14 mouse cellular contexts compared by ENCODE assay signal in genomic region chr13:49544279-49544678, GRCm38 (mm10). TPM values are rescaled to one million over a fixed set of nuclear protein-coding genes. Genes with fewer than 3 reads are reported as not detected.
DNase-seq lines count a peak whose midpoint lies in the region; ATAC-seq lines count a peak whose summit lies in the region.
"Had no signal": no experiment of that assay in that cellular context is flagged by ENCODE, and none has a peak within 500 bp of the region (broad histone marks: within the 10 kb centered on the region; RNA-seq: fewer than 3 reads in every experiment).

Gene Aspn (plus strand): TSS chr13:49544443.

- 44% methylated on average over 3 of the region's 3 CpGs for WGBS in embryonic facial prominence, embryonic 12.5 days
- 81% methylated on average over 3 of the region's 3 CpGs for WGBS in embryonic facial prominence, embryonic 10.5 days
- 45% methylated on average over 3 of the region's 3 CpGs for WGBS in intestine, embryonic 14.5 days
- 89% methylated on average over 3 of the region's 3 CpGs for WGBS in midbrain, embryonic 14.5 days

- H3K4me3 ChIP-seq in embryonic facial prominence, embryonic 12.5 days = no peak within 1 kb of the TSS
- no peak within 1 kb of the TSS for H3K4me3 ChIP-seq in embryonic facial prominence, embryonic 10.5 days
- H3K4me3 ChIP-seq in intestine, embryonic 14.5 days (ENCODE audit: low read depth, low read length) = no peak within 1 kb of the TSS
- H3K4me3 ChIP-seq in midbrain, embryonic 14.5 days (replicated peaks; ENCODE audit: low read depth, low read length) = no peak within 1 kb of the TSS
- H3K4me3 ChIP-seq: forebrain, embryonic 10.5 days had no signal

- H3K4me2 ChIP-seq in embryonic facial prominence, embryonic 12.5 days (replicated peaks) = no peak within 1 kb of the TSS
- peak within 1 kb of the TSS; percentile 21 for H3K4me2 ChIP-seq in intestine, embryonic 14.5 days (ENCODE audit: low read length)
- no peak within 1 kb of the TSS for H3K4me2 ChIP-seq in midbrain, embryonic 14.5 days (ENCODE audit: low read length)

- no peaks in the 10 kb centered on the region for H3K9me3 ChIP-seq in embryonic facial prominence, embryonic 12.5 days
- H3K9me3 ChIP-seq in embryonic facial prominence, embryonic 10.5 days = no peaks in the 10 kb centered on the region
- H3K9me3 ChIP-seq in intestine, embryonic 14.5 days (ENCODE audit: control insufficient read depth, low read length) = no peaks in the 10 kb centered on the region
- H3K9me3 ChIP-seq in midbrain, embryonic 14.5 days (ENCODE audit: control insufficient read depth, low read length) = no peaks in the 10 kb centered on the region
- H3K9me3 ChIP-seq: forebrain, embryonic 10.5 days had no signal

- H3K27me3 ChIP-seq in embryonic facial prominence, embryonic 12.5 days = no peaks in the 10 kb centered on the region
- H3K27me3 ChIP-seq in embryonic facial prominence, embryonic 10.5 days (replicated peaks; ENCODE audit: low read depth, poor library complexity, severe bottlenecking) = no peaks in the 10 kb centered on the region
- H3K27me3 ChIP-seq in intestine, embryonic 14.5 days (replicated peaks; ENCODE audit: control insufficient read depth, insufficient read depth, low read length) = no peaks in the 10 kb centered on the region
- no peaks in the 10 kb centered on the region for H3K27me3 ChIP-seq in midbrain, embryonic 14.5 days (ENCODE audit: control insufficient read depth, insufficient read depth, low read length)

- intact Hi-C loops in gastrocnemius, postnatal 36 days (cut with DNase I) = no loop called here

- peak within 1 kb of the TSS; percentile 77 for H3K27ac ChIP-seq in embryonic facial prominence, embryonic 12.5 days
- no peak within 1 kb of the TSS for H3K27ac ChIP-seq in embryonic facial prominence, embryonic 10.5 days (replicated peaks)
- H3K27ac ChIP-seq in intestine, embryonic 14.5 days (ENCODE audit: low read depth) = peak within 1 kb of the TSS; percentile 87; the same call in 1 of the 2 replicates
- H3K27ac ChIP-seq in midbrain, embryonic 14.5 days (replicated peaks; ENCODE audit: low read depth, low read length) = no peak within 1 kb of the TSS
- H3K27ac ChIP-seq: forebrain, embryonic 10.5 days had no signal

- no peak for ATAC-seq in embryonic facial prominence, embryonic 12.5 days (ENCODE audit: insufficient number of reproducible peaks, insufficient read depth, low FRiP score, low TSS enrichment)
- ATAC-seq in intestine, embryonic 14.5 days (replicated peaks; ENCODE audit: low FRiP score, low TSS enrichment, low read depth) = no peak
- no peak for ATAC-seq in midbrain, embryonic 14.5 days (ENCODE audit: low FRiP score, low TSS enrichment)
- ATAC-seq: liver, postnatal 0 days had no signal

- no peak for DNase-seq in embryonic facial prominence, embryonic 10.5 days (ENCODE audit: low spot score)
- DNase-seq in 3T3-L1 (ENCODE audit: low read depth, low spot score) = peak; percentile 84
- DNase-seq in gastrocnemius, postnatal 36 days = no peak
- DNase-seq in intestine, embryonic 14.5 days (ENCODE audit: low spot score) = no peak
- no peak for DNase-seq in midbrain, embryonic 14.5 days
- DNase-seq in Muller cell, postnatal 12 days (ENCODE audit: inconsistent ontology term) = no peak
- no peak for DNase-seq in right cerebral cortex, postnatal 25 days
- DNase-seq: B cell, adult 2 months; cerebellum, postnatal 25 days; kidney, adult 2 months; liver, postnatal 0 days had no signal

- H3K4me1 ChIP-seq in embryonic facial prominence, embryonic 12.5 days = 0 out of 2 replicates have a peak, but pooled peaks cover 4% of the 10 kb centered on the region
- peaks cover 5% of the 10 kb centered on the region; the same call in 1 of the 2 replicates for H3K4me1 ChIP-seq in embryonic facial prominence, embryonic 10.5 days
- H3K4me1 ChIP-seq in intestine, embryonic 14.5 days (replicated peaks; ENCODE audit: control insufficient read depth, insufficient read depth, low read length) = peaks cover 5% of the 10 kb centered on the region; the same call in 1 of the 2 replicates
- no peaks in the 10 kb centered on the region for H3K4me1 ChIP-seq in midbrain, embryonic 14.5 days (ENCODE audit: control insufficient read depth, insufficient read depth, low read length)
- H3K4me1 ChIP-seq: forebrain, embryonic 10.5 days had no signal

- H3K9ac ChIP-seq in embryonic facial prominence, embryonic 12.5 days = no peak within 1 kb of the TSS
- no peak within 1 kb of the TSS for H3K9ac ChIP-seq in intestine, embryonic 14.5 days (ENCODE audit: low read length)
- no peak within 1 kb of the TSS for H3K9ac ChIP-seq in midbrain, embryonic 14.5 days (replicated peaks; ENCODE audit: low read length)
- H3K9ac ChIP-seq: liver, postnatal 0 days had no signal

- no peaks in the 10 kb centered on the region for H3K36me3 ChIP-seq in embryonic facial prominence, embryonic 12.5 days
- H3K36me3 ChIP-seq in embryonic facial prominence, embryonic 10.5 days (replicated peaks) = no peaks in the 10 kb centered on the region
- no peaks in the 10 kb centered on the region for H3K36me3 ChIP-seq in intestine, embryonic 14.5 days (ENCODE audit: control insufficient read depth, insufficient read depth, low read length)
- H3K36me3 ChIP-seq in midbrain, embryonic 14.5 days (ENCODE audit: control insufficient read depth, insufficient read depth, low read length) = no peaks in the 10 kb centered on the region
- H3K36me3 ChIP-seq: forebrain, embryonic 10.5 days had no signal

RNA-seq across cellular contexts. Expression of gene Aspn, which starts in this region (rescaled TPM):
- polyA plus RNA-seq in embryonic facial prominence, embryonic 12.5 days (2016; fragmentation: Nextera tagmentation; extraction: Ambion mirVana) = 14.6 and 16.6 TPM in 2 replicates
- 0.12 and 0.35 TPM in 2 replicates for polyA plus RNA-seq in embryonic facial prominence, embryonic 10.5 days (2016; fragmentation: Nextera tagmentation; extraction: Ambion mirVana)
- total RNA-seq in gastrocnemius, postnatal 36 days (2021) = 10 to 100 TPM; 18.0 to 20.4 TPM
- polyA plus RNA-seq in intestine, embryonic 14.5 days (2014; fragmentation: Nextera tagmentation; extraction: Ambion mirVana) = 17.2 and 17.7 TPM in 2 replicates
- 0.27 and 0.88 TPM in 2 replicates for polyA plus RNA-seq in midbrain, embryonic 14.5 days (2014; fragmentation: Nextera tagmentation; extraction: Ambion mirVana)
- total RNA-seq: monocyte, adult 5-6 weeks had no signal

Comparison
In these comparisons a context has a peak if more than half of its experiments do, and no peak if none do; other contexts are left out.
1. H3K27ac ChIP-seq: peak in embryonic facial prominence, embryonic 12.5 days (single experiment) and intestine, embryonic 14.5 days (single experiment); none in embryonic facial prominence, embryonic 10.5 days (single experiment) and midbrain, embryonic 14.5 days (single experiment).